Mouse (Mus musculus) kidney, adult 2 months (tissue): ENCODE data around the gene Ackr1.

Experiments
- CTCF ChIP-seq: fragments of 200-500 bp; conservative IDR thresholded peaks from 2 replicates; pipeline ENCODE4 v1.5.1; 2011; ENCODE audit warnings: low read depth, mild to moderate bottlenecking, control low read depth, low read length, moderate library complexity, mixed read lengths; ENCODE audit not compliant: insufficient read depth, insufficient read length
- POLR2A ChIP-seq: fragments of 200-500 bp; IDR thresholded peaks from one replicate; pipeline ENCODE4 v1.6.1; 2011; ENCODE audit warnings: low read depth, low read length, control low read depth

- no peak for TF ChIP-seq CTCF
- TF ChIP-seq POLR2A = no peak
Observed at GRCm38 (mm10) chr1:173370456-173370855, 36.9 kb upstream of the Ackr1 start.
